Mouse (Mus musculus) stomach, postnatal 0 days (tissue): ENCODE results near the gene Map3k7cl. TPM values are rescaled to one million over a fixed set of nuclear protein-coding genes. Genes with fewer than 3 reads are reported as not detected.

Source experiments
- ATAC-seq: fragments of 200-750 bp; cut with Nextera tagmentation; 2 replicates; pipeline ENCODE4 v1.8.0; 2017; ENCODE audit not compliant: low FRiP score, low TSS enrichment
- DNase-seq: peaks from one replicate; pipeline ENCODE4 v3.0.0-alpha.2; 2016; ENCODE audit warnings: low spot score
- H3K27ac ChIP-seq: fragments of 300-500 bp; sonication (generic); replicated peaks from 2 replicates; pipeline ENCODE4 v1.5.1; 2014; ENCODE audit warnings: mild to moderate bottlenecking, control low read depth
- H3K27me3 ChIP-seq: fragments of 300-500 bp; sonication (generic); 2 replicates; pipeline ENCODE4 v1.6.1; 2014; ENCODE audit warnings: low read length; ENCODE audit not compliant: control insufficient read depth, insufficient read depth
- H3K36me3 ChIP-seq: fragments of 300-500 bp; sonication (generic); 2 replicates; pipeline ENCODE4 v1.6.1; 2014; ENCODE audit warnings: low read length, mixed read lengths; ENCODE audit not compliant: control insufficient read depth, insufficient read depth
- H3K4me1 ChIP-seq: fragments of 300-500 bp; sonication (generic); replicated peaks from 2 replicates; pipeline ENCODE4 v1.6.1; 2014; ENCODE audit warnings: antibody characterized with exemption; ENCODE audit not compliant: control insufficient read depth, insufficient read depth
- H3K4me2 ChIP-seq: fragments of 300-500 bp; sonication (generic); replicated peaks from 2 replicates; pipeline ENCODE4 v1.6.1; 2014; ENCODE audit warnings: low read depth, mild to moderate bottlenecking, control low read depth, moderate library complexity
- H3K4me3 ChIP-seq: fragments of 300-500 bp; sonication (generic); 2 replicates; pipeline ENCODE4 v1.5.1; 2014; ENCODE audit warnings: low read depth, low read length, control low read depth
- H3K9ac ChIP-seq: fragments of 300-500 bp; sonication (generic); 2 replicates; pipeline ENCODE4 v1.6.1; 2014; ENCODE audit warnings: mild to moderate bottlenecking, low read length, control low read depth, mixed read lengths
- H3K9me3 ChIP-seq: fragments of 300-500 bp; sonication (generic); 2 replicates; pipeline ENCODE4 v1.6.1; 2016; ENCODE audit warnings: low read length; ENCODE audit not compliant: control insufficient read depth
- CTCF ChIP-seq: IDR thresholded peaks from 2 replicates; pipeline ENCODE4 v1.5.1; 2016; ENCODE audit warnings: antibody characterized with exemption, low read depth, mild to moderate bottlenecking, moderate library complexity
- EP300 ChIP-seq: optimal IDR thresholded peaks from 2 replicates; pipeline ENCODE3; 2016; ENCODE audit warnings: antibody characterized with exemption
- WGBS: fragments of 180-500 bp; shearing (Covaris S2); extraction: QIAGEN DNeasy Blood & Tissue Kit; methylation state at CpG from one replicate; pipeline ENCODE4 v1.1.7; 2014; 5-methylcytosine and 5-hydroxymethylcytosine counted together
- polyA plus RNA-seq: library from polyadenylated mRNA; unstranded; fragments of >200 nt; fragmentation: Nextera tagmentation; extraction: Ambion mirVana; gene quantifications from 2 replicates; pipeline ENCODE4 v1.2.1, GENCODE M21; 2015

The Map3k7cl gene
- 0.19 and 0.58 TPM in 2 replicates for polyA plus RNA-seq

DNA sequence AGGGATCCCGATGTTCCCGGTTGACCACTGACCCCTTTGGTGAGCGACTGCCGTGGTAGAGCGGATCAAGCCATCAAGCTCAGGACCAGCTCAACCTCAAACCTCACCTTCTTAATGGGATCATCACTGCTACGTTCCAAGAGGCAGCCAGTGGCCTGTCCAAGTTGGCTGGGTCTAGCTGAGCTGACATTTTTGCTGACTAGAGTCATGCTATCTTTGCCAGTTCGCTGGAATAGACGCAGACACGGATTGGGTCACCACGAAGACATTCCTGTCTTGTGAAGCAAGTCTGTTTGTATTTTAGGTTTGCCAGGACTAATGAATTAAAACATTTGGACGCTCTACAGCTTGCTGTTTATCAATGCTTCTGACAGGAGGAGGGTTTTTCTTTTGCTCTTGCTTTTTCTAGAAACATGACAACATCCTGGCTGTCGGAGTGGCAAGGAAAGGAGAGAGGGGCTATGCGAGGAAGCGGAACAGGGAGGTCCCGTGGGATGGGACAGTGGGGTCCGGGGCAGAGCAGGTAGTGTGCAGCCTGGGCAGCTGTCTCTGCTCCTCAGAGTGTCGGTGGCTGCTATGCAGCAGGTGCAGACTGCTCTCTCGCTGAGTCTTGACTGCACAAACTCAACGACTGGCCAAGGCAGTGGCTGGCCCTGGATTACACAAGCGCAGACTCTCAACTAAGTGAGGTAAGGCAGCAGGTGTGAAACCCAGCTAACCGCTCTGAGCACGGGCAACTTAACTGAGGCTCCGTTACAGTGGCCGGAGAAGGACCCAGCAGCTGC lies at the start of gene Map3k7cl:
Gene Map3k7cl, plus strand, starts transcription at position 424 of the 785 bp plus-strand sequence.
- ATAC-seq = peak; percentile 53; the same call in 1 of the 2 replicates
- Histone ChIP-seq H3K4me3 (no peak within 1 kb of the TSS), H3K4me2 (peak within 1 kb of the TSS; percentile 29), H3K27ac (peak within 1 kb of the TSS; percentile 63), H3K9me3 (no peaks in the 10 kb centered on the region), H3K4me1 (0 out of 2 replicates have a peak, but pooled peaks cover 4% of the 10 kb centered on the region), H3K36me3 (no peaks in the 10 kb centered on the region), H3K9ac (no peak within 1 kb of the TSS), H3K27me3 (no peaks in the 10 kb centered on the region)
- WGBS = 56% methylated on average over 24 of the region's 24 CpGs
- TF ChIP-seq CTCF (no peak), EP300 (no peak)
- no peak for DNase-seq

DNA sequence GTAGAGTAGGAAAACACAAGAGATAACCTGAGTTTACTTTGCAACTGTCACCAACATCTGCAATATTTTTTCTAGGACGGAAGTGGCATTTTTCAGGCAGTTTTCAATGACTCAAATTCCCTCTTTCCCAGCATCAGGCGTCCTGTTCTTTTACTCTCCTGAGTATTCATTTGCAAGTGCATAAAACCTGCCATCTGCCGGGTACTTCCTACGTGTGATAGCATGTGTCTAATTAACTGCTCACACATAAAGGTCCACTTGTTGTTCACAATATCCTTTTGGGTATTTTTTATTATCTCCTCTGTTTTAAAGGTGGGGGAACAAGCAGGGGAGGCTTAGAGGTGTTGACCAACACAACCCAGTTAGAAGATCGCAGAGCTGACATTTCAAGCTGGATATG lies 41.4 kb upstream of the Map3k7cl start:
- no peaks in the 10 kb centered on the region for H3K9me3 ChIP-seq

GRCm38 (mm10) chr16:87512331-87512730 lies 40.8 kb upstream of the Map3k7cl start:
- Histone ChIP-seq H3K4me2 (no peak overlapping the region), H3K27ac (no peak overlapping the region), H3K9me3 (no peaks in the 10 kb centered on the region), H3K4me3 (no peak overlapping the region), H3K9ac (no peak overlapping the region), H3K4me1 (no peaks in the 10 kb centered on the region), H3K27me3 (no peaks in the 10 kb centered on the region), H3K36me3 (no peaks in the 10 kb centered on the region)
- no peak for ATAC-seq
- no peak for TF ChIP-seq EP300
- no peak for TF ChIP-seq CTCF
- no peak for DNase-seq
- WGBS = 91% methylated on average over 14 of the region's 14 CpGs

More for the DNA sequence above, 41.4 kb upstream of the Map3k7cl start:
- no peak for TF ChIP-seq CTCF
- TF ChIP-seq EP300 = no peak
- H3K4me3 ChIP-seq = no peak overlapping the region
- no peak overlapping the region for H3K27ac ChIP-seq
- DNase-seq (no peak), ATAC-seq (no peak)
- no peak overlapping the region for H3K4me2 ChIP-seq
- 76% methylated on average over 5 of the region's 5 CpGs for WGBS
- no peaks in the 10 kb centered on the region for H3K4me1 ChIP-seq
- no peaks in the 10 kb centered on the region for H3K27me3 ChIP-seq
- no peaks in the 10 kb centered on the region for H3K36me3 ChIP-seq
- H3K9ac ChIP-seq = no peak overlapping the region

GRCm38 (mm10) chr16:87524228-87524627 lies 28.9 kb upstream of the Map3k7cl start:
- TF ChIP-seq CTCF (no peak), EP300 (no peak)
- H3K4me3 ChIP-seq = no peak overlapping the region
- H3K27me3 ChIP-seq = no peaks in the 10 kb centered on the region
- ATAC-seq (no peak), DNase-seq (no peak)
- no peaks in the 10 kb centered on the region for H3K9me3 ChIP-seq
- no peak overlapping the region for H3K4me2 ChIP-seq
- no peak overlapping the region for H3K9ac ChIP-seq
- H3K36me3 ChIP-seq = no peaks in the 10 kb centered on the region
- H3K4me1 ChIP-seq = no peaks in the 10 kb centered on the region
- 75% methylated on average over 5 of the region's 5 CpGs for WGBS
- H3K27ac ChIP-seq = no peak overlapping the region

DNA sequence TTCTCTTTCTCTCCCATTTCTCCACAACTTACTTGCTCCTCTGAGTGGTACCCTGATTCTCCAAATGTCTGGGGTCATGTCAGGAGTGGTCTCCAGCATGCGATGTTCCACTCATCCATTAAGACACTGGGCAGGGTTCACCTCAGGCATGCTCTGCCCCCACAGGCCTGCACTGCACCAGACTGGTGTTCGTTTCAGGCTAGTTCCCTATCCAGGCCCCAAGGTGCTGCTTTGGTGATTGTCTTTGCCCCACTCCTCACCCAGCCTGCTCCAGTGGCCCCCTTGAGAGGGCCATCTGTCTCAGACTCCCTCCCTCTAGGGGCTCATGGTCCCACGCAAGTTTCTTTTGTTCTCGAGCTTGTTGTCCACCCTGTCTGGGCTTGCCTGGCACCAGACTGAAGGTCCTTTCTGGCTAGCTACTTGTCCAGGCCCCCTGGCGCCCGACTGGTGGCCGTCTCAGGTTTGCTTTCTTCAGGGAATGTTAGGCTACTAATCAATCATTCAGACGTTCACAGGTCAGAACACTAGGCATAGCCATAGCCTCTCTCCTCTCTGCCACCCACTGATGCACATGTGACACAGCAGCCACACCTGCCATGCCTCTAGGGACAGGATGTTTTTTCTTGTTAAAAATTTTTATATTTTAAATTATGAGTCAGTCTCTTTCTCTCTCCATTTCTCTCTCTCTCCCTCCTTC lies 25.4 kb upstream of the Map3k7cl start:
- 40% methylated on average over 8 of the region's 8 CpGs for WGBS
- Histone ChIP-seq H3K36me3 (no peaks in the 10 kb centered on the region), H3K9ac (no peak overlapping the region), H3K4me3 (no peak overlapping the region), H3K27ac (no peak overlapping the region), H3K4me1 (no peaks in the 10 kb centered on the region), H3K9me3 (no peaks in the 10 kb centered on the region), H3K4me2 (no peak overlapping the region), H3K27me3 (no peaks in the 10 kb centered on the region)
- ATAC-seq (0 out of 2 replicates have a peak, but pooled peaks have one; percentile 15), DNase-seq (no peak)
- TF ChIP-seq EP300 (no peak), CTCF (no peak)

DNA sequence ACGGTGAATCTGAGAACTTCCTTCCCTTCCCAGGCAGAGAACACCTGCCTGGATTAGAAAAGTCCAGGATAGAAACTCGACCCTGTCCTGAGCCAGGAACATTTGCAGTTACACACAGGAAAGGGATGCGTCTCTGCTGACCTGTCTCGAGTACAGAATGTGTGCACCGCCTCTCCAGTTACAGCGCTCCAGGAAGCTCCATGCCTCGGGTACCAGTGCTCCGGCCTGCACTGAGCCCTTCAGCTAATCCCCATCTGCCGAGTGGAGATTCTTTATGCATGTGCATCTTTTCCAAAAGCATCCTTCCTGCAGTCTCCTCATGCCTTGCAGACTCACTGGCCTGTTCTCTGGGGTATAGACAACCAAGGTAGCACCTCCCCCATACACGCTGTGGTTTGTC lies 24.4 kb upstream of the Map3k7cl start:
- no peak overlapping the region for H3K4me3 ChIP-seq
- H3K9ac ChIP-seq = no peak overlapping the region
- no peaks in the 10 kb centered on the region for H3K9me3 ChIP-seq
- no peak overlapping the region for H3K4me2 ChIP-seq
- H3K27ac ChIP-seq = no peak overlapping the region
- 54% methylated on average over 10 of the region's 10 CpGs for WGBS
- DNase-seq (no peak), ATAC-seq (no peak)
- H3K27me3 ChIP-seq = no peaks in the 10 kb centered on the region
- TF ChIP-seq CTCF (no peak), EP300 (no peak)
- no peaks in the 10 kb centered on the region for H3K4me1 ChIP-seq
- H3K36me3 ChIP-seq = no peaks in the 10 kb centered on the region
